Mouse (Mus musculus): ENCODE results near the gene Trim3. TPM values are rescaled to one million over a fixed set of nuclear protein-coding genes. Genes with fewer than 3 reads are reported as not detected.

The Trim3 gene
- total RNA-seq (2022): 100 to 1,000 TPM; 137 to 154 (median 148) TPM

- peak; percentile 70 to 89 for DNase-seq (ENCODE audit: low spot score in 2 of 2)
Observed at GRCm38 (mm10) chr7:105633127-105633800, at the start of gene Trim3. Gene Trim3, minus strand, starts transcription at chr7:105633571.

DNA sequence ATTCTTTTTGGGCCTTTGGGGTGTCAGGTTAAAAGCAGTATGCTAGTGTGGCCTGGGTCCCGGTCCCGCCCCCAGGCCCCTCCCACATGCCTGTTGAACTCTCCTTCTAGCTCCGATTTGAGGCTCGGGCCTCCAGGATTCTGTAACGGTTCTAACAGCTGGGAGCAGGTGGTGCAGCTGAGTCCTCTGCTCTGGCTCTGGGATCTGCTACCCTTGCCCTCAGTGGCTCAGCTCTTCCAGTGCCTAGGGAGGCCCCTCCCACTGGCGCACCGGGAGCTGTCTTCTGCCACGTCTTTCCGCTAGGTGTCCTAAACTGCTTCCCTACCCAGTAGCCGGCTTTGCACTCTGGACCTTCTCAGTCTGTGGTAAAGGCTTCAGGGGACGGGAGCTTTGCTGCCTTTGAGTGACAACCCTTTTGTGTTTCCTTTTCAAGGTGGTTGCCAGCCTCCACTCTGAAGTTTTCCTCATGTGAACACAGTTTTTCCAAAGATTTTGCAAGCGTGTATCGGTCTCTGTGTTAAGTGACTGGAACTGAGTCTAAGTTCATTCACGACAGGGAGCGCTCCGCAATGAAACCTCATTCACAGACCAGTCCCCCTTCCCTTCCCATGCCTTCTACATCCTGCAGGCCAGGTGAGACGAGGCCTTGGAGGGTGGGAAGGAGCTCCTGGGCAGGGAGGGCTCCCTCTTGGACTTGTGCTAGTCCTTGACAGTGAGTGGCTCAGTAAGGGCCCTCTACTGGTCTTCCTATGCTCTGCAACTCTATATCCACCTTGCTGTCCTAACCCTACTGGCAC is 17.5 kb upstream of the Trim3 start, which contains the start of gene Dnhd1:
Gene Dnhd1, plus strand, starts transcription at position 189 of the 797 bp plus-strand sequence.
- peak in 1 of 2 experiments; percentile 55 for DNase-seq (ENCODE audit: low spot score in 2 of 2)

GRCm38 (mm10) chr7:105641936-105642335 is 8.6 kb upstream of the Trim3 start:
- no peak for DNase-seq (ENCODE audit: low spot score in 2 of 2)

GRCm38 (mm10) chr7:105640894-105641255 is 7.5 kb upstream of the Trim3 start:
- no peak for DNase-seq (ENCODE audit: low spot score in 2 of 2)

GRCm38 (mm10) chr7:105640233-105640893 is 7.0 kb upstream of the Trim3 start, which contains the start of the genes Arfip2 and Gm45799:
Gene Arfip2, minus strand, starts transcription at chr7:105640416.
Gene Gm45799, plus strand, starts transcription at chr7:105640552.
- DNase-seq (ENCODE audit: low spot score in 2 of 2): peak; percentile 89 to 98

DNA sequence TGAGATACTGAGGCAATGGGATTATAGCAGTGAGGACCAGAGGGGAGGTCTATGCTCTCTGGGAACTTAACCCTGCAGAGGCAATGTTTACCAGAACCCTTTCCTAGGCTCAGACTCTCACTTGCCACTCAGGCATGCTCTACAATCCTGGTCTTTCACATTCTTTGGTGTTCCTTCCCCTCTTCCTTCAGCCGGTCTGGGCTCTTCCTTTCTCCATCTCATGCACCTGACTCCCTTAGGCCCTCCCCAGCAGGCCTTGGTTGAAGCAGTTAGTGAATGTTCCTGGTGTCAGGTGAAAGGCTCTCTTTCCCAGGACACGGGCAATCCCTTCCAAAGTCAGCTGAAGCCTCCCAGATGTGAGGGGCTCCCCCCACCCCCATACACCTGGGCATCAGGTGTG is 6.4 kb upstream of the Trim3 start, which contains the start of gene Timm10b:
Gene Timm10b, plus strand, starts transcription at position 301 of the 400 bp plus-strand sequence.
- DNase-seq (ENCODE audit: low spot score in 2 of 2): no peak

DNA sequence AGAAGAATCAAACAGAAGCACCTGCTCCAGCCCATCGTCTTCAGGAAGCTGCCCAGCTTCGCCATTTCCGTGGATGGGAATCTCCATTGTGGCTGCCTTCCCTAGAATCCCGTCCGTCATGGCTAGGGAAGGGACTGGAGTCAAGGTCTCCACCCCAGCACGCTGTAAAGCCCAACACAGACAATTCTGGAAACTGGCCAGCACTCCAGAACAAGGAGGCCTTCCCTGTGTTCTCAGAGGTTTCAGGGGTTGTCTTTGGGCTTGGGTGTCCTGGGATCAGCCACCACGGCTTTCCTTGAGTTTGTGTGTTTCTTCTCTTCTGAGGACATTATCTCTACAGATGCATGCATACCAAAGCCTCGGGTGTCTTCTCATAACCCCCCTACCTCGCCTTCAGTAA is 5.9 kb upstream of the Trim3 start:
- no peak for DNase-seq (ENCODE audit: low spot score in 2 of 2)

GRCm38 (mm10) chr7:105638776-105639175 is 5.4 kb upstream of the Trim3 start:
- no peak for DNase-seq (ENCODE audit: low spot score in 2 of 2)

GRCm38 (mm10) chr7:105635726-105636125 is 2.4 kb upstream of the Trim3 start:
- DNase-seq (ENCODE audit: low spot score in 2 of 2): no peak

- DNase-seq (ENCODE audit: low spot score in 2 of 2): no peak
Observed at GRCm38 (mm10) chr7:105634272-105634920, 1.0 kb upstream of the Trim3 start.

DNA sequence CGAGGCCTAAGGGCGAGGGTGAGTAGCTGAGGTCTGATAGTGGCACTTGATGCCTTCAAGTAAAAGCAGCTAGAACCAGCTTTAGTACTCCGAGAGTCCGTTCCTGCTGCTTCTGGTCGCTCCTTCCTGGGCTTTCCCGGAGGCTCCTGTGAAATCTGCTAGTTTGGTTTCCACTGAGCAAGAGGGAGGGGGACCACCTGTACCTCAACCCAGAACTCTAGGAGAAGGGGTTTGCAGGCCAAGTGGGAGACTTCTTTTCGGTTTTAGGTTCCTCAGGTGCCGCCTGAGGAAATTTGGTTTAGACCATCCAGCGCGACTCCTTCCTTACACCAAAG is 397 bp upstream of the Trim3 start:
- no peak for DNase-seq (ENCODE audit: low spot score in 2 of 2)

DNA sequence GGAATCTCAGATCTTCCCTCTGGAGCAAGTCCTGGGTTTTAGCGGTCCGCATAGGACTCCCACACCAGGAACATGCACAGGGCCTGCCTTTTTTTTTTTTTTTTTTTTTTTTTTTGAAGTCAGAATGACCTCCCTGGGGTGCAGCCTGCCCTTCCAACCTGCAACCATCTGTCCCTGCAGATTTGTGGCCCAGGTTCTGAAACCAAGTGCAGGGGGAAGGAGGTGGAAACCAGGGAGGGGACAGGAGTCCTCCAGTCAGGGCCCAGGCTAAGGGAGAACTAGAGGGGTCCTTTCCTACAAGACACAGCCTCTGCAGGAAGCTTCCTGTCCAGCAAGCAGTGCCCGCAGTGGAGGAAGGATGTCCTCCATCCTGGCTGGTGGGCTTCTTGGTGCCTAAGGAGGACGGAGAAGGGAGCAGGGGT is 809 bp downstream of the Trim3 start:
- DNase-seq (ENCODE audit: low spot score in 2 of 2): no peak

DNA sequence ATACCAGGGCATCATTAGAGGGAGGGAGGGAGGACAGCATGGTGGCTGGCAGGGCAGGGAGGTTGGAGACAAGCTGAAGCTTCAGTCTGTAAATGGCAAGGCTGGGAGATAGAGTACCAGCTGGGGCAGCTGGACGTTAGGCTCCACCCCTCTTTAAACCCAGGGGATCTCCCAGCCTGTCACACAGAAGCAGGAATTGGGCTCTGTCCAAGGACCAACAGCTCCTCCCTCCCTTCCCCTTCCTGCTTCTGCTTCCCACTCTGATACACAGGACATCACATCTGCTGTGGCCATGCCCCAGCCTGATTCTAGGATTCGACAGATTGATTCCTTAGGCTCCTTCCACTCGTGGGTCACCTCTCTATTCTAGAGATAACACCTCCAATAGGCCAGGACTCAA is 4.7 kb downstream of the Trim3 start:
- DNase-seq (ENCODE audit: low spot score in 2 of 2): peak in 1 of 2 experiments; percentile 58

DNA sequence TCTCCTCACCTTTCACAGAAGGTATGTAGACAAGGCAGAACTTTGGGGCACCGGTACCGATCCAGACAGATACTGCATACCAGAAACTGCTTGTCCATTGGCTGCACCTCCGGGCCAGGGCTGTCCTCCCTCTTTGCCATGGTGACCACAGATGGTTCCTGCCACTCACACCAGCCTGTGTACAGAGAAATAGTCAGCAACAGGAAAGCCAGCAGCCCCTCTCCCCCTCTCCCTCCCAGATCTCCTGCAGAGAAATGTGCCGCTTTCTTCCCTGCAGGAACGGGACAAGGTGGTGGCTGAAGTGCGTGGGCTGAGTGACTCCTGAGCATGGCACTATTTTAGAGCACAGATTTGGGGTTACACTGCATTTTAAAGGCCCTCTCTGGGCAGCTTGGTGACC is 8.0 kb downstream of the Trim3 start:
- DNase-seq (ENCODE audit: low spot score in 2 of 2): no peak

- DNase-seq (ENCODE audit: low spot score in 2 of 2): no peak
Observed at GRCm38 (mm10) chr7:105621646-105622292, 11.6 kb downstream of the Trim3 start.

DNA sequence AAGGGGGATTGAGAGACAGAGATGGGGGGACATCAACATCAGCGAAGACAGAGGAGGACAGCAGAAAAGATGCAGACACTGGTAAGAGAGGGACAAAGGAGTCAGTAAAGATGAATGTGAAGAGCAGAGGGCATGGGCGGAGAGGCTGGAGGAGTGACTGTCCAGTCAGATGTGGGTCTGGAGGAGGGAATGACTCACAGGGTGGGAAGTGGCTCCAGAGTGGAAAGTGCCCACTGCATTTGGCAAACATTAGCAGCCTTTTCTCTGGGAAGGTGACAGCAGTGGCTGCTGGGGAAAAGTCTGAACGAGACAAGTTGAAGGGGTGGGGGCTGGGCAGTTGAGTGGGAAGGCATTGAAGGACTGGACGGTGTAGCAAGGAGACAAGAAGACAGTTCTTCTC is 12.3 kb downstream of the Trim3 start:
- no peak for DNase-seq (ENCODE audit: low spot score in 2 of 2)

GRCm38 (mm10) chr7:105619701-105620100 is 13.7 kb downstream of the Trim3 start:
- no peak for DNase-seq (ENCODE audit: low spot score in 2 of 2)

GRCm38 (mm10) chr7:105617810-105618209 is 15.6 kb downstream of the Trim3 start:
- DNase-seq (ENCODE audit: low spot score in 2 of 2): no peak

GRCm38 (mm10) chr7:105616561-105616960 is 16.8 kb downstream of the Trim3 start:
- no peak for DNase-seq (ENCODE audit: low spot score in 2 of 2)

DNA sequence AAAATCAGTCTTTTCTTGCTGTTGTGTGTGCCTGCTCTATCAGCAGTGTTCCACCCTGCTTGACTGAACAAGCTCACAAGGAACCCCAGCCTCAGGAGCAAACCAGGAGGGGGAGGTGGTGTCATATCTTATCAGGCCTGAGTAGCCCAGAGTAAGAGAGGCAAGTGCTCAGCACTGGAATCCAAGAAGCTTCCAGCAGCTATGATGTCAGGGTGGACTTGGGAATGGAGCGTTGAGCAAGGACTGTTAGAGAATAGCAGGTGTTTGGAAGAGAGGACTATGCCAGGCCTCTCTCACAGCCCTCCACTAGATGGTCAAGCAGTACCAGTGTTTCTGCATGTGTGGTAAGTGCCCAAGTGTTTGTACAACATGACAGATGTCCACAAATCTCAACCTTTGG is 17.7 kb downstream of the Trim3 start:
- no peak for DNase-seq (ENCODE audit: low spot score in 2 of 2)

DNA sequence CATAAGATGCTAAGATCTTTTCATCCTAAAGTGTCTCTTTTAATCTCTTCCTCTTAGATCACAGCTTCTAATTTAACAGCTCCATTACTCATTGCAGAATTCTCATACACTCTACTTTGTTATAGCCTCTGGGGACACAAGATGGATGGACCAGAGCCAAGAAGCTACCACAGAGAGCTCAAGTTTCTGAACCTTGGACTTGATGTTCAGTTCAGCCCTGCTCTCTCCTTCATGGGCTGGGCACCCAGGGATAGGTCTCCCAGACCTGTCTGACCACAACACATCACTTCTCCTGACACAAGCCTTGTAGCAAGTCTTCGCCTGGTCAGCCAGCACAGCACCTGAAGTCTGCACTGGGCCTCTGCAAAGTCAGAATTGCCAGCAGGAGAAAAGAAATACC is 19.0 kb downstream of the Trim3 start:
- DNase-seq (ENCODE audit: low spot score in 2 of 2): no peak
